In the genomic region with DNA sequence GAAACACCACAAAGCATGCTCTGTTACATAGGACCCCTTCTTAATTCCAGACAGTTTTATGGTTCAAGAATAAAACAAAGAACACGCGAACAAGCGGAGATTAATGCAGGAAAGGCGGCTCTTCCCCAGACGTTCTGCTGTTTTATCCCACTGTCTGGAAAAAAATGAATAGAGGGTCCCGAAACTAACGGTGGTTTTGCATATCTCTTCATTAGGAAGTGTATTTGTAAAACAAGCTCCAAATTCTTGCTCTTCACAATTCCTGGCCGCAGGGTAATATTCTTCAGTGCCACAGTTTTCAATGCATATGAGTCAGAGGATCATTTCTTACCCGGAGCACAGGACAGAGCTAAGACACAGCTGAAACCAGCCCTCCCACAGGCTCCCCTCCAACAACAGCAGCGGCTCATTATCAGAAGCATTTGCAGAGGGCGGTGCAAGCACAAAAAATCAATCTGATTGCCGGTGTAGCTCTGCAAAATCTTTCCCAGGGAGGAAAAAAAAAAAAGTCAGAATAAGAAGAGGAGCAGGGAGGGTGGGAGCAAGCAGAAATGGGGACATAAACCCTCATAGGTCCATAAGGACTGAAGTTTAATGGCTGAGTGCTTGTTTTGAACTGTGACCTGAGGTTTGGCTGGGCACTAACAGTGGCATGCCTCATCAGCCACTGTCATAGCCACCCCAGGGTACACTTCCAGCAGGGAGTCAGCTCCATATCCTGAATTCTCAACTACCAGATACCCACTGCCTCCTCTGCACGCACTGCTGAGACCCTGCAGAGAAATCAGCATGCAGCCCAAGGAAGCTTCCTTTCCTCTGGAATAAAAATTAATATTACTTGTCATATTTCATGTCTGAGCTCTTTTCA, we compare ENCODE assay signal across 8 mouse cellular contexts.
A peak's percentile ranks its signal among the peaks of the same experiment; 100 is the strongest.
DNase-seq lines count a peak whose midpoint lies in the region; TF ChIP-seq lines count a peak whose summit lies in the region.
"Had no signal": no experiment of that assay in that cellular context is flagged by ENCODE, and none has a peak within 500 bp of the region (broad histone marks: within the 10 kb centered on the region; RNA-seq: fewer than 3 reads in every experiment).

No protein-coding gene starts in this region.

- TF ChIP-seq POLR2A in olfactory bulb, adult 2 months (IDR thresholded peaks at IDR 0.05; ENCODE audit: insufficient read depth, low read depth, low read length), result no peak

- H3K27me3 ChIP-seq in forebrain, embryonic 10.5 days (ENCODE audit: poor library complexity, severe bottlenecking), result no peaks in the 10 kb centered on the region
- H3K27me3 ChIP-seq: lung, embryonic 15.5 days had no signal

- peak overlapping the region; percentile 68 for H3K27ac ChIP-seq in forebrain, embryonic 10.5 days
- H3K27ac ChIP-seq in olfactory bulb, adult 2 months (ENCODE audit: insufficient read depth, low read depth, low read length), result peak overlapping the region; percentile 96
- H3K27ac ChIP-seq: lung, embryonic 15.5 days had no signal

- DNase-seq in layer of hippocampus, adult 11-12 months (ENCODE audit: low spot score), result peak; percentile 8
- no peak for DNase-seq in layer of hippocampus, adult 9-10 months (ENCODE audit: low spot score)
- DNase-seq in forebrain, embryonic 10.5 days (ENCODE audit: extremely low spot score, low spot score), result no peak
- DNase-seq in layer of hippocampus, adult 9-11 months, result peak; percentile 19
- DNase-seq in kidney, adult 18-20 months, result no peak
- DNase-seq in ovary, postnatal 14 days (ENCODE audit: low spot score), result no peak

- H3K9me3 ChIP-seq in forebrain, embryonic 10.5 days, result no peaks in the 10 kb centered on the region
- H3K9me3 ChIP-seq: lung, embryonic 15.5 days had no signal

- WGBS in forebrain, embryonic 10.5 days, result 31% methylated on average over 13 of the region's 13 CpGs
- WGBS in olfactory bulb, adult 2 months, result 9% methylated on average over 13 of the region's 13 CpGs

- peaks cover 29% of the 10 kb centered on the region for H3K4me1 ChIP-seq in forebrain, embryonic 10.5 days
- peaks cover 3% of the 10 kb centered on the region; the same call in 1 of the 2 replicates for H3K4me1 ChIP-seq in olfactory bulb, adult 2 months (ENCODE audit: control insufficient read depth, insufficient read depth, low read length)
- H3K4me1 ChIP-seq: lung, embryonic 15.5 days had no signal

- H3K4me3 ChIP-seq in forebrain, embryonic 10.5 days, result peak overlapping the region; percentile 29; the same call in 1 of the 2 replicates
- peak overlapping the region; percentile 24 for H3K4me3 ChIP-seq in olfactory bulb, adult 2 months (ENCODE audit: insufficient read depth, low read depth, low read length)
- H3K4me3 ChIP-seq: lung, embryonic 15.5 days had no signal

- H3K36me3 ChIP-seq in forebrain, embryonic 10.5 days (replicated peaks), result no peaks in the 10 kb centered on the region
- H3K36me3 ChIP-seq: lung, embryonic 15.5 days had no signal

- no peak for TF ChIP-seq CTCF in olfactory bulb, adult 2 months (IDR thresholded peaks at IDR 0.05; ENCODE audit: insufficient read depth, low read depth, low read length)

Comparison
In these comparisons a context has a peak if more than half of its experiments do, and no peak if none do; other contexts are left out.
1. DNase-seq: peak in layer of hippocampus, adult 11-12 months (single experiment) and layer of hippocampus, adult 9-11 months (single experiment); none in layer of hippocampus, adult 9-10 months (single experiment), forebrain, embryonic 10.5 days (single experiment), kidney, adult 18-20 months (single experiment) and ovary, postnatal 14 days (single experiment).